Mouse (Mus musculus) cortical plate, adult 2 months (tissue): Measurements from ENCODE around the gene Fabp3.

Experiments
- CTCF ChIP-seq: fragments of 200-500 bp; IDR thresholded peaks from 2 replicates; pipeline ENCODE4 v1.5.1; 2011; ENCODE audit warnings: mild to moderate bottlenecking, control low read depth, low read length; ENCODE audit not compliant: insufficient read depth; ENCODE audit errors: extremely low read depth
- POLR2A ChIP-seq: fragments of 200-500 bp; IDR thresholded peaks from 2 replicates; pipeline ENCODE4 v1.6.1; 2011; ENCODE audit warnings: mild to moderate bottlenecking, low read length, control low read depth; ENCODE audit not compliant: insufficient read depth; ENCODE audit errors: extremely low read depth

DNA sequence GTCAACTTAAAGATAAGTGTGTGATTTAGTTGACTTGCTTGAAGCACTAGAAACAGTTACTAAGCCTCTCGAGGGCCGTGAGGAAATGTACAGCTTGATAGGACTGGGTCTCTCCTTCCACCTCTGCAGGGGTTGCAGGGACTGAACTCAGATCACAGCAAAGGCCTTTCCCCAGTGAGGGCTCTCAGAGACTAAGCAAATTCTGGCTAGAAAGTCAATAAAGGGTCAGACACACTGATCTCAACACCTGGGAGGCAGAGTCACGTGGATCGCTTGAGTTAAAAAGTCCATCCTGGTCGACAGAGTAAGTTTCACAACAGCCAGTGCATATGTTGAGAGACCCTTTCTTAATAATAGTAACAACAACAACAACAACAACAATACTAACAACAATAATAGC lies 27.5 kb downstream of the Fabp3 start:
- TF ChIP-seq CTCF, result no peak
- no peak for TF ChIP-seq POLR2A
